Mouse (Mus musculus) embryonic facial prominence, embryonic 14.5 days (tissue): ENCODE results near the gene Rgs7. TPM values are rescaled to one million over a fixed set of nuclear protein-coding genes. Genes with fewer than 3 reads are reported as not detected.

Experiments
- ATAC-seq: fragments of 200-750 bp; cut with Nextera tagmentation; 2 replicates; pipeline ENCODE4 v1.8.0; 2017; ENCODE audit warnings: low read depth, moderate number of reproducible peaks, moderate TSS enrichment
- DNase-seq: peaks from one replicate; pipeline ENCODE4 v3.0.0-alpha.2; 2015; ENCODE audit warnings: low spot score
- H3K27ac ChIP-seq: fragments of 300-500 bp; sonication (generic); replicated peaks from 2 replicates; pipeline ENCODE4 v1.5.1; 2014; ENCODE audit warnings: low read depth, mild to moderate bottlenecking, low read length, moderate library complexity
- H3K27me3 ChIP-seq: fragments of 300-500 bp; sonication (generic); replicated peaks from 2 replicates; pipeline ENCODE4 v1.6.1; 2014; ENCODE audit warnings: low read length; ENCODE audit not compliant: control insufficient read depth, insufficient read depth
- H3K36me3 ChIP-seq: fragments of 300-500 bp; sonication (generic); 2 replicates; pipeline ENCODE4 v1.6.1; 2014; ENCODE audit warnings: low read length, mixed read lengths; ENCODE audit not compliant: control insufficient read depth, insufficient read depth
- H3K4me1 ChIP-seq: fragments of 300-500 bp; sonication (generic); 2 replicates; pipeline ENCODE4 v1.6.1; 2014; ENCODE audit warnings: antibody characterized with exemption, low read length; ENCODE audit not compliant: control insufficient read depth, insufficient read depth
- H3K4me2 ChIP-seq: fragments of 300-500 bp; sonication (generic); 2 replicates; pipeline ENCODE4 v1.6.1; 2014; ENCODE audit warnings: low read depth, mild to moderate bottlenecking, low read length, moderate library complexity, mixed read lengths
- H3K4me3 ChIP-seq: fragments of 300-500 bp; sonication (generic); 2 replicates; pipeline ENCODE4 v1.5.1; 2014; ENCODE audit warnings: low read depth, mild to moderate bottlenecking, low read length
- H3K9ac ChIP-seq: fragments of 300-500 bp; sonication (generic); 2 replicates; pipeline ENCODE4 v1.6.1; 2014; ENCODE audit warnings: low read depth, mild to moderate bottlenecking, low read length, moderate library complexity, mixed read lengths
- H3K9me3 ChIP-seq: fragments of 300-500 bp; sonication (generic); 2 replicates; pipeline ENCODE4 v1.6.1; 2016; ENCODE audit warnings: low read length; ENCODE audit not compliant: control insufficient read depth
- WGBS: fragments of 180-500 bp; shearing (Covaris S2); extraction: QIAGEN DNeasy Blood & Tissue Kit; methylation state at CpG from one replicate; pipeline ENCODE4 v1.1.7; 2014; 5-methylcytosine and 5-hydroxymethylcytosine counted together
- polyA plus RNA-seq: library from polyadenylated mRNA; unstranded; fragments of >200 nt; fragmentation: Nextera tagmentation; extraction: Ambion mirVana; gene quantifications from 2 replicates; pipeline ENCODE4 v1.2.1, GENCODE M21; 2014

The Rgs7 gene
- polyA plus RNA-seq, 1 experiment from 2014 or later: 2.9 TPM

DNA sequence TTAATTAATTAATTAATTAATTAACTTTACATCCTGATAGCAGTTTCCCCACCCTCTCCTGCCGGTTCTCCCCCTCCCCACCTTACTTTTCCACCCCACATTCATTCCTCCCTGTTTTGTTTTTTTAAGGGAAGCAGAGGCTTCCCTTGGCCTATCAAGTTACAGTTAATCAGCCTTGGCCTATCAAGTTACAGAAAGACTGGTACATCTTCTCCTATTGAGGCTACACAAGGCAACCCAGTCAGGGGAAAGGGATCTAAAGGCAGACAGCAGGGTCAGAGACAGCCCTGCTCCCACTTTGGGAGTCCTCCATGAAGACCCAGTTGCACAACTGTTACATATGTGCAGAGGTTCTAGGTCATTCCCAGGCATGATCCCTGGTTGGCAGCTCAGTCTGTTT is 175.0 kb downstream of the Rgs7 start:
- no peak for DNase-seq
- H3K27me3 ChIP-seq: no peaks in the 10 kb centered on the region
- no peak overlapping the region for H3K27ac ChIP-seq
- 6% methylated on average over 1 of the region's 1 CpGs for WGBS
- H3K4me3 ChIP-seq: no peak overlapping the region
- H3K4me2 ChIP-seq: no peak overlapping the region
- ATAC-seq: no peak
- no peaks in the 10 kb centered on the region for H3K4me1 ChIP-seq
- H3K9me3 ChIP-seq: no peaks in the 10 kb centered on the region
- H3K9ac ChIP-seq: no peak overlapping the region
- H3K36me3 ChIP-seq: no peaks in the 10 kb centered on the region

DNA sequence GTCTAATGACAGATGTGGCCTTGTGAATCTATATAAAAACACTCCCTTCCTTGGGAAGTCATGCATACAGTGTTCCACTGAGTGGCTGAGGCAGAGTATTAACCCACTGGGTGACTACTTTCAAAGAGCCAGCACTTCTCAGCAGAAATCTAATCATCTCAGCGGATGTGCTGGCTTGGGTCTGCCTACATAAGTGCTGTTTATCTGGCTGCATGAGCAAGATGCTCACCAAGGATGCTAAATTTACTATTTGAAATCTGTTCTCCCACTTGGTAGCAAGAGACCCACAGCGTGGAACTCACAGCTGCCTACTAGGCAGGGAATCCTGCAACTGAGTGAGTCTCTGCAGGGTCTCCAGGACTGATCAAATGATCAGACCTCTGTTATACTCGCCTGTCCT is 184.7 kb downstream of the Rgs7 start:
- no peak overlapping the region for H3K4me2 ChIP-seq
- no peaks in the 10 kb centered on the region for H3K4me1 ChIP-seq
- ATAC-seq (no peak), DNase-seq (no peak)
- H3K9ac ChIP-seq: no peak overlapping the region
- WGBS: 77% methylated on average over 3 of the region's 3 CpGs
- H3K4me3 ChIP-seq: no peak overlapping the region
- no peaks in the 10 kb centered on the region for H3K36me3 ChIP-seq
- no peaks in the 10 kb centered on the region for H3K9me3 ChIP-seq
- H3K27me3 ChIP-seq: no peaks in the 10 kb centered on the region
- H3K27ac ChIP-seq: no peak overlapping the region

DNA sequence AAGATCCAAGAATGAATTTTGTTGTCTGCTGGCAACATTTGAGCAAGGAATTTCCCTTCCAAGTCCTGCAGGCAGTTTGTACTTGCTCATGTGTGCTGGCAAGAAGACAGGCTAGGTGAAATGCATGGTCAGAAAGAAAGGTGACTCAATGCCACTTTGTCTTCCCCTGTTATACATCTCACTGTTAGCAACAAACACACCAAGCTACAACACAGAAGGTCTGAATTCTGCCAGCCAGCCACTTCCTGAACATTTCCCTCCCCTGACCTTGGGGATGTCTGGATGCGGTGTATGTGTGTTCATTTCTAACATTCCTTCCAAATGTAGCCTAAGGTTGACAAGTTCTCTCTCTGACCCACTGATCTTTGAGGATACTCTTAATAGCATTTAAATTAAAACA is 191.4 kb downstream of the Rgs7 start:
- no peak overlapping the region for H3K27ac ChIP-seq
- no peaks in the 10 kb centered on the region for H3K36me3 ChIP-seq
- no peak overlapping the region for H3K4me3 ChIP-seq
- H3K9me3 ChIP-seq: no peaks in the 10 kb centered on the region
- no peak for DNase-seq
- no peak overlapping the region for H3K9ac ChIP-seq
- 37% methylated on average over 1 of the region's 1 CpGs for WGBS
- ATAC-seq: no peak
- no peaks in the 10 kb centered on the region for H3K27me3 ChIP-seq
- H3K4me1 ChIP-seq: no peaks in the 10 kb centered on the region
- H3K4me2 ChIP-seq: no peak overlapping the region

DNA sequence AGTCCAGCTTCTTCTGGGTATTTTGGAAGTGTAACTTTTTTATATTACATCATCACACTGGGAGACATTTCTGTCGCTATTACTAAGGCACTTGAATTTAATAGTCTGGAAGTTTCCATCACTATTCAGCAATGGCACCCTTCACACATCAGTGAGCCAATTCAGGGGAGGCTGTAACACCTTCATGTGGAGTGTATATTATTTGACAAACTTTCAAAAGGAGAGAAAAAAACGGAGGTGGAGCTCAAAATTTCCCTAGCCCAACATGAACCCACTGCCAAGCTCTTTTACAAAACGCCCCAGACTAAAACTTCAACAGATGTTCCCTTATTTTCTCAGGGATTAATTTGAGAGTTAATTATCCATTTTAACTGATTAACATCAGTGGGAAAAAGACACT is 191.9 kb downstream of the Rgs7 start:
- Histone ChIP-seq H3K4me3 (no peak overlapping the region), H3K9me3 (no peaks in the 10 kb centered on the region), H3K9ac (no peak overlapping the region), H3K4me1 (no peaks in the 10 kb centered on the region), H3K27ac (no peak overlapping the region), H3K4me2 (no peak overlapping the region), H3K27me3 (no peaks in the 10 kb centered on the region), H3K36me3 (no peaks in the 10 kb centered on the region)
- ATAC-seq (no peak), DNase-seq (no peak)
- WGBS: 54% methylated on average over 3 of the region's 3 CpGs

DNA sequence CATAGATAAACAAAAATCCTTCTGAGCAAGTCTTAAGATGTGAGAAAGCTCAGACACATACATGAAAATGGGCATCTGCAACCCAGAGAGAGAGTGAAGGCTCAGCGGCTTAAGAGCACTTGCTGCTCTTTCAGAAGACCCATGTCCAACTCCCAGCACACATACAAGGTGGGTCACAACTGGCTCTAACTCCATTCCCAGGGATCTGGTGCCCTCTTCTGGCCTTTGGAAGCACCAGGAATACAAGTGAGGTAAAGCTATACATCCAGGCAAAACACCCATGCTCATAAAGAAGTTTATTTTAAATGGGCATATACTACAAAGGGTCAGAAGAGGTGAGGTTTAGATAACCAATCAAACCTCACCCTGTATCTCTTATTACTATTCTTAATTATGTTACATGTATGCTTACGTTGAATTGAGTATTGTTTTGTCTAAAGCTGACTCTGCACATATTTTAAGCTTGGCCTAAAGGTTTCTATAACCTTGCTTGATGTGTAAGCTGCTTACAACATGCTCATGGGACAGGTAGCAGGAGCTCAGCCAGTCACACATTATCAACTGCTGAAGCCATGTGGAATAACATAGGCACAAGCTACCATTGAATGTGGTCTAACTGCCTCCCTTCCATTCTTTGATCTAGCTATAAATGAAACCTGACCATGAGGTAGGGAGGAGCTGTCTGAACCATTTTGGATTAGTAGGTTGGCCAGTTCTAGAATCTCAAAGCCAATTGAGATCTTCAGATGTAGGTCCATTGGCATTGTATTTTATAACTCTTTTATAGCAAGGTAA is 192.5 kb downstream of the Rgs7 start:
- no peaks in the 10 kb centered on the region for H3K4me1 ChIP-seq
- no peak for ATAC-seq
- H3K4me2 ChIP-seq: no peak overlapping the region
- no peak overlapping the region for H3K27ac ChIP-seq
- no peak overlapping the region for H3K4me3 ChIP-seq
- 92% methylated on average over 2 of the region's 2 CpGs for WGBS
- no peaks in the 10 kb centered on the region for H3K36me3 ChIP-seq
- no peak overlapping the region for H3K9ac ChIP-seq
- DNase-seq: no peak
- H3K27me3 ChIP-seq: no peaks in the 10 kb centered on the region
- no peaks in the 10 kb centered on the region for H3K9me3 ChIP-seq

DNA sequence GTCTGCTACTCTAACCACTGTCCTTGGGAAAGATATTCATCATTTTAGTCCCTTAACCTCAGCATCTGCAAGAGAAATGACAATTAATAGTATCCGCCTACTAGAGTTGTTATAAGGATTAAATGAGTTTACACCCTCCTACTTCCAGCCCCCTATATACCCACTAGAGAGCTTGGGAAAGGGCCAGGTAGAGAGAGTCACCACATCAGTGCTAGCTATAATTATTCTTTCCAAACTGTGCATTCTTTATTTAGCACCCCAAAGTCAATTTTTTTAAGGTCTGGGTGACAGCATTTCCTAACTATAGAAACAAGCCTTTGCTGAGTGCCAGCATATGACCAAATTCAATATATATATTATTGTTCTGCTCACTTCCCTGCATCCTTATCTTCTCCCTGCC is 195.4 kb downstream of the Rgs7 start:
- no peak overlapping the region for H3K4me2 ChIP-seq
- WGBS: 92% methylated on average over 1 of the region's 1 CpGs

DNA sequence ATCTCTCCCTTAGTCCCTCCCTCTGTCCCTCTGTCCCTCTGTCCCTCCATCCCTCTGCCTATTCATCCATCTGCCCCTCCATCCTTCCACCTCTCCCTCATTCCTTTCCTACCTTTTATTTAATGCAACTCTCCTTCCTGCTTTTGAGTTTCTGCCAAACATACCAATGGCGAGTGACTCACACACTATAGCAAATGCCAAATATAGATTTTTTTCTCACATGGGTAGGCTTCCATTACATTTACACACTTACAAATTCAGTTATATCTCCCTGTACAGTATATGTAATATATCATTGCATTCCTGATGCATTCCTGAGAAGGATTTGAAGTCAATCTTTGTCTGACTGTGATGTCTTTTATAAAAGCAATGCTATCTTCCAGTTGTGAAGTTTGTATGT is 202.2 kb downstream of the Rgs7 start:
- Histone ChIP-seq H3K36me3 (no peaks in the 10 kb centered on the region), H3K9me3 (no peaks in the 10 kb centered on the region), H3K9ac (no peak overlapping the region), H3K4me1 (no peaks in the 10 kb centered on the region), H3K4me2 (no peak overlapping the region), H3K4me3 (no peak overlapping the region), H3K27me3 (no peaks in the 10 kb centered on the region), H3K27ac (no peak overlapping the region)
- 68% methylated on average over 1 of the region's 1 CpGs for WGBS
- DNase-seq (no peak), ATAC-seq (no peak)

More for the DNA sequence above, 195.4 kb downstream of the Rgs7 start:
- H3K4me3 ChIP-seq: no peak overlapping the region
- H3K27me3 ChIP-seq: no peaks in the 10 kb centered on the region
- DNase-seq (no peak), ATAC-seq (no peak)
- no peak overlapping the region for H3K9ac ChIP-seq
- H3K36me3 ChIP-seq: no peaks in the 10 kb centered on the region
- H3K27ac ChIP-seq: no peak overlapping the region
- H3K4me1 ChIP-seq: no peaks in the 10 kb centered on the region
- no peaks in the 10 kb centered on the region for H3K9me3 ChIP-seq

DNA sequence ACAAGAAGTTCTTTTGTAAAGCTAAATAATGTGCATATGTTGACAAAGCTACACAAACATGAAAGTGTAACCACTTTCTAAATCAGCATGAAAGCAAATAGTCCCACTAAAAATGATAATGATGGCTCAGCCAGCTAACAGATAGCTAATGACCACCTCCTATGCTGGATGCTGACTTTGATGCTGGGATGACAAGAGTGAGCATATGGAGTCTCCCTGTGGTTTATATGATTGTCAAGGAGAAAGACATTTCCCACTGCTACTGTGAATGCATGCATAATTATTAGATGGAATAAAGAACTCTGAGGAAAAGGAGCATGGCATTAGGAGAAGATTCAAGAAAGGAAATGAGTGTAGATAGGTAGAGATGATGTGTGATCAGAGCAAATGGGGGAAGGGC is 230.0 kb downstream of the Rgs7 start:
- DNase-seq: no peak

DNA sequence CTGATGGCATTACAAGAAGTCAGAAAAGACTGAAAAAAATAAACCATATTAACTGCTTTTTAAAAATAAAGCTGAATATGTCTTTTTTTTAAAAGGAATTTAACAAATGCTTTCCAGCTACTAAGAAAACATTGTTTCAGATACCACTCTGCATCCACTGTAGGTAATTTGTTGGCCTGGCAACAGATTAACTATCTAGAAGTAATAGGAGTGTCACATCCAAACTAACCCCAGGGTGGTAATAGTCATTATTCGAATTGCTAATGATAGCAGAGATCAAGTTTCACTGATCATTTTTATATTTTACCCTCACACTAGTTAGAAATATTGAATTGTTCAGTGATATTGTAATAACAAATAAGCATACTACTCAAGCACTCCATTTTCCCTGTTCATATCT is 232.9 kb downstream of the Rgs7 start:
- H3K36me3 ChIP-seq: no peaks in the 10 kb centered on the region

More for the DNA sequence above, 230.0 kb downstream of the Rgs7 start:
- Histone ChIP-seq H3K4me1 (no peaks in the 10 kb centered on the region), H3K27ac (no peak overlapping the region), H3K27me3 (no peaks in the 10 kb centered on the region), H3K4me3 (no peak overlapping the region), H3K9ac (no peak overlapping the region), H3K36me3 (no peaks in the 10 kb centered on the region), H3K9me3 (no peaks in the 10 kb centered on the region), H3K4me2 (no peak overlapping the region)
- ATAC-seq: no peak

More for the DNA sequence above, 232.9 kb downstream of the Rgs7 start:
- H3K27me3 ChIP-seq: no peaks in the 10 kb centered on the region
- H3K9ac ChIP-seq: no peak overlapping the region
- H3K9me3 ChIP-seq: no peaks in the 10 kb centered on the region
- DNase-seq (no peak), ATAC-seq (no peak)
- no peak overlapping the region for H3K27ac ChIP-seq
- H3K4me3 ChIP-seq: no peak overlapping the region
- 60% methylated on average over 1 of the region's 1 CpGs for WGBS
- 0 out of 2 replicates have a peak, but pooled peaks cover 3% of the 10 kb centered on the region for H3K4me1 ChIP-seq
- H3K4me2 ChIP-seq: no peak overlapping the region
